Comparison of ENCODE assay signal across 32 mouse cellular contexts in genomic region chr7:24892125-24892583, GRCm38 (mm10). TPM values are rescaled to one million over a fixed set of nuclear protein-coding genes. Genes with fewer than 3 reads are reported as not detected.
DNase-seq lines count a peak whose midpoint lies in the region; ATAC-seq and TF ChIP-seq lines count a peak whose summit lies in the region.
"Had no signal": no experiment of that assay in that cellular context is flagged by ENCODE, and none has a peak within 500 bp of the region (broad histone marks: within the 10 kb centered on the region; RNA-seq: fewer than 3 reads in every experiment).

No protein-coding gene starts in this region.

- TF ChIP-seq POLR2A in spleen, adult 2 months (IDR thresholded peaks at IDR 0.05; ENCODE audit: low read depth, low read length) = no peak
- TF ChIP-seq POLR2A in cerebellum, adult 2 months (IDR thresholded peaks at IDR 0.05; ENCODE audit: borderline replicate concordance, insufficient read depth, low read length) = no peak

- no peaks in the 10 kb centered on the region for H3K9me3 ChIP-seq in midbrain, postnatal 0 days (ENCODE audit: low read length)
- H3K9me3 ChIP-seq in hindbrain, postnatal 0 days (ENCODE audit: low read length) = no peaks in the 10 kb centered on the region
- H3K9me3 ChIP-seq: forebrain, embryonic 13.5 days; heart, embryonic 13.5 days; limb, embryonic 13.5 days; midbrain, embryonic 13.5 days had no signal

- H3K27ac ChIP-seq in spleen, adult 2 months (ENCODE audit: insufficient read depth, low read length) = peak overlapping the region; percentile 93
- no peak overlapping the region for H3K27ac ChIP-seq in midbrain, postnatal 0 days (ENCODE audit: low read depth, low read length)
- H3K27ac ChIP-seq in hindbrain, postnatal 0 days = no peak overlapping the region
- no peak overlapping the region for H3K27ac ChIP-seq in cerebellum, adult 2 months (ENCODE audit: insufficient read depth, low read length)
- H3K27ac ChIP-seq: forebrain, embryonic 13.5 days; heart, embryonic 13.5 days; hindbrain, embryonic 14.5 days; limb, embryonic 13.5 days; midbrain, embryonic 13.5 days had no signal

- peak overlapping the region; percentile 32; the same call in 1 of the 2 replicates for H3K4me3 ChIP-seq in spleen, adult 2 months (ENCODE audit: extremely low read depth, insufficient read depth, insufficient read length)
- H3K4me3 ChIP-seq in midbrain, postnatal 0 days (ENCODE audit: low read depth, low read length) = no peak overlapping the region
- no peak overlapping the region for H3K4me3 ChIP-seq in hindbrain, postnatal 0 days (ENCODE audit: low read length)
- H3K4me3 ChIP-seq in cerebellum, adult 2 months (replicated peaks; ENCODE audit: insufficient read depth, low read depth, low read length) = no peak overlapping the region
- H3K4me3 ChIP-seq: forebrain, embryonic 13.5 days; heart, embryonic 13.5 days; limb, embryonic 13.5 days; midbrain, embryonic 13.5 days; myocyte had no signal

- no peaks in the 10 kb centered on the region for H3K27me3 ChIP-seq in spleen, adult 2 months (ENCODE audit: control insufficient read depth, insufficient read depth, low read length)
- H3K27me3 ChIP-seq in midbrain, postnatal 0 days (ENCODE audit: insufficient read depth, low read length) = no peaks in the 10 kb centered on the region
- H3K27me3 ChIP-seq in hindbrain, postnatal 0 days (ENCODE audit: insufficient read depth, low read length) = no peaks in the 10 kb centered on the region
- no peaks in the 10 kb centered on the region for H3K27me3 ChIP-seq in cerebellum, adult 2 months (ENCODE audit: control insufficient read depth, insufficient read depth, low read length)
- H3K27me3 ChIP-seq: forebrain, embryonic 13.5 days; heart, embryonic 13.5 days; limb, embryonic 13.5 days; midbrain, embryonic 13.5 days had no signal

- peak; percentile 1 for DNase-seq in cerebellum, adult 11-12 months
- no peak for DNase-seq in cerebellum, adult 11 months
- DNase-seq in spleen, adult 2 months (ENCODE audit: low read depth in 1 of 2, low spot score in 2 of 2) = no peak
- DNase-seq in spleen, postnatal 14 days (ENCODE audit: low spot score in 2 of 2) = no peak
- DNase-seq in midbrain, postnatal 0 days (ENCODE audit: low spot score) = no peak
- no peak for DNase-seq in hindbrain, postnatal 0 days (ENCODE audit: low spot score)
- no peak for DNase-seq in cerebellum, adult 2 months
- DNase-seq: adrenal gland, postnatal 14 days; cerebellum, adult 18-20 months; heart, adult 18-20 months; heart, postnatal 36 days; lung, embryonic 14.5 days had no signal

- ATAC-seq in activated CD4-positive, CD25-positive, alpha-beta regulatory T cell, adult 4 months = peak; percentile 43
- no peak for ATAC-seq in midbrain, postnatal 0 days (ENCODE audit: low FRiP score)
- ATAC-seq in hindbrain, postnatal 0 days = no peak
- ATAC-seq: forebrain, embryonic 13.5 days; intestine, postnatal 0 days; midbrain, embryonic 13.5 days had no signal

- WGBS in spleen, adult 2 months = 30% methylated on average over 2 of the region's 2 CpGs
- 70% methylated on average over 2 of the region's 2 CpGs for WGBS in midbrain, postnatal 0 days
- 72% methylated on average over 2 of the region's 2 CpGs for WGBS in hindbrain, postnatal 0 days
- 72% methylated on average over 2 of the region's 2 CpGs for WGBS in cerebellum, adult 2 months

- H3K4me1 ChIP-seq in spleen, adult 2 months (ENCODE audit: control insufficient read depth, insufficient read depth, insufficient read length) = peaks cover 15% of the 10 kb centered on the region; the same call in 1 of the 2 replicates
- no peaks in the 10 kb centered on the region for H3K4me1 ChIP-seq in midbrain, postnatal 0 days (ENCODE audit: insufficient read depth, low read length)
- H3K4me1 ChIP-seq in hindbrain, postnatal 0 days (ENCODE audit: insufficient read depth, low read length) = no peaks in the 10 kb centered on the region
- no peaks in the 10 kb centered on the region for H3K4me1 ChIP-seq in cerebellum, adult 2 months (ENCODE audit: control insufficient read depth, insufficient read depth, low read length)

- H3K9ac ChIP-seq in midbrain, postnatal 0 days (replicated peaks; ENCODE audit: low read length, poor library complexity, severe bottlenecking) = no peak overlapping the region
- no peak overlapping the region for H3K9ac ChIP-seq in hindbrain, postnatal 0 days (replicated peaks; ENCODE audit: low read length)
- H3K9ac ChIP-seq: forebrain, embryonic 13.5 days; heart, embryonic 13.5 days; hindbrain, embryonic 14.5 days; limb, embryonic 13.5 days; lung, embryonic 14.5 days; midbrain, embryonic 13.5 days had no signal

- H3K36me3 ChIP-seq in spleen, adult 2 months (ENCODE audit: control insufficient read depth, insufficient read depth, low read length) = peaks cover 17% of the 10 kb centered on the region
- peaks cover 31% of the 10 kb centered on the region for H3K36me3 ChIP-seq in midbrain, postnatal 0 days (ENCODE audit: insufficient read depth, low read length)
- H3K36me3 ChIP-seq in hindbrain, postnatal 0 days (ENCODE audit: insufficient read depth, low read length) = peaks cover 23% of the 10 kb centered on the region

- no peak for TF ChIP-seq CTCF in spleen, adult 2 months (IDR thresholded peaks at IDR 0.05; ENCODE audit: extremely low read depth, insufficient read depth, insufficient read length, insufficient replicate concordance)
- TF ChIP-seq CTCF in midbrain, postnatal 0 days (IDR thresholded peaks at IDR 0.05) = no peak
- TF ChIP-seq CTCF in hindbrain, postnatal 0 days (IDR thresholded peaks at IDR 0.05; ENCODE audit: low read depth) = no peak
- TF ChIP-seq CTCF in cerebellum, adult 2 months (IDR thresholded peaks at IDR 0.05; ENCODE audit: borderline replicate concordance, insufficient read depth, low read depth, low read length) = no peak

- no peak overlapping the region for H3K4me2 ChIP-seq in midbrain, postnatal 0 days (ENCODE audit: low read depth, low read length, poor library complexity, severe bottlenecking)
- H3K4me2 ChIP-seq in hindbrain, postnatal 0 days (ENCODE audit: low read depth, low read length) = no peak overlapping the region
- H3K4me2 ChIP-seq: forebrain, embryonic 13.5 days; heart, embryonic 13.5 days; hindbrain, embryonic 14.5 days; limb, embryonic 13.5 days; lung, embryonic 14.5 days; midbrain, embryonic 13.5 days had no signal

RNA-seq across cellular contexts. Expression of gene Cd79a, which starts 5.0 kb away (rescaled TPM):
- polyA plus RNA-seq in spleen, adult 2 months (2012; rRNA removed) = 959 and 1,255 TPM in 2 replicates
- 10 to 100 TPM in 1 of 2 experiments, 1 to 10 TPM in 1; 1.7 to 22.3 TPM for polyA plus RNA-seq in activated CD4-positive, CD25-positive, alpha-beta regulatory T cell, adult 4 months (2017; shearing (Covaris generic))
- 0.27 and 0.42 TPM in 2 replicates for total RNA-seq in midbrain, postnatal 0 days (2014; rRNA removed)
- 0.82 and 0.85 TPM in 2 replicates for polyA plus RNA-seq in midbrain, postnatal 0 days (2015; fragmentation: Nextera tagmentation; extraction: Ambion mirVana)
- total RNA-seq in hindbrain, postnatal 0 days (2014; rRNA removed) = 0.10 and 0.11 TPM in 2 replicates
- polyA plus RNA-seq in hindbrain, postnatal 0 days (2015; fragmentation: Nextera tagmentation; extraction: Ambion mirVana) = 0.63 and 0.93 TPM in 2 replicates
- polyA plus RNA-seq in cerebellum, adult 2 months (2012; rRNA removed) = 0.85 and 1.1 TPM in 2 replicates
- total RNA-seq: common myeloid progenitor, adult 5-6 weeks had no signal

RNA-seq across cellular contexts. Expression of gene Rps19, which starts 8.0 kb away (rescaled TPM):
- polyA plus RNA-seq in spleen, adult 2 months (2012; rRNA removed) = 627 and 638 TPM in 2 replicates
- polyA plus RNA-seq in activated CD4-positive, CD25-positive, alpha-beta regulatory T cell, adult 4 months (2017; shearing (Covaris generic)) = over 10,000 TPM; 11,194 to 11,919 TPM
- 364 and 448 TPM in 2 replicates for total RNA-seq in midbrain, postnatal 0 days (2014; rRNA removed)
- polyA plus RNA-seq in midbrain, postnatal 0 days (2015; fragmentation: Nextera tagmentation; extraction: Ambion mirVana) = 1,202 and 1,286 TPM in 2 replicates
- 483 and 611 TPM in 2 replicates for total RNA-seq in hindbrain, postnatal 0 days (2014; rRNA removed)
- 1,228 and 1,333 TPM in 2 replicates for polyA plus RNA-seq in hindbrain, postnatal 0 days (2015; fragmentation: Nextera tagmentation; extraction: Ambion mirVana)
- polyA plus RNA-seq in cerebellum, adult 2 months (2012; rRNA removed) = 282 and 314 TPM in 2 replicates

RNA-seq across cellular contexts. Expression of gene Arhgef1, which starts 10.6 kb away (rescaled TPM):
- polyA plus RNA-seq in spleen, adult 2 months (2012; rRNA removed) = 915 and 1,063 TPM in 2 replicates
- polyA plus RNA-seq in activated CD4-positive, CD25-positive, alpha-beta regulatory T cell, adult 4 months (2017; shearing (Covaris generic)) = 100 to 1,000 TPM; 164 to 173 TPM
- total RNA-seq in midbrain, postnatal 0 days (2014; rRNA removed) = 19.1 and 27.5 TPM in 2 replicates
- 29.0 and 33.0 TPM in 2 replicates for polyA plus RNA-seq in midbrain, postnatal 0 days (2015; fragmentation: Nextera tagmentation; extraction: Ambion mirVana)
- 16.9 and 33.6 TPM in 2 replicates for total RNA-seq in hindbrain, postnatal 0 days (2014; rRNA removed)
- 33.9 and 39.0 TPM in 2 replicates for polyA plus RNA-seq in hindbrain, postnatal 0 days (2015; fragmentation: Nextera tagmentation; extraction: Ambion mirVana)
- 162 and 173 TPM in 2 replicates for polyA plus RNA-seq in cerebellum, adult 2 months (2012; rRNA removed)

RNA-seq across cellular contexts. Expression of gene Dmrtc2, which starts 22.3 kb away (rescaled TPM):
- polyA plus RNA-seq in spleen, adult 2 months (2012; rRNA removed) = not detected in 2 replicates
- polyA plus RNA-seq in activated CD4-positive, CD25-positive, alpha-beta regulatory T cell, adult 4 months (2017; shearing (Covaris generic)) = not detected
- total RNA-seq in midbrain, postnatal 0 days (2014; rRNA removed) = 0.11 TPM in 1 of 2 replicates, not detected in the other
- polyA plus RNA-seq in midbrain, postnatal 0 days (2015; fragmentation: Nextera tagmentation; extraction: Ambion mirVana) = 0.31 and 0.70 TPM in 2 replicates
- total RNA-seq in hindbrain, postnatal 0 days (2014; rRNA removed) = 1.7 TPM in 1 of 2 replicates, not detected in the other
- polyA plus RNA-seq in hindbrain, postnatal 0 days (2015; fragmentation: Nextera tagmentation; extraction: Ambion mirVana) = 0.10 and 0.18 TPM in 2 replicates
- not detected in 2 replicates for polyA plus RNA-seq in cerebellum, adult 2 months (2012; rRNA removed)
- total RNA-seq: adrenal gland, postnatal 14 days; common myeloid progenitor, adult 5-6 weeks; gastrocnemius, adult 8-10 months; heart, adult 18-20 months; heart, postnatal 36 days; layer of hippocampus, postnatal 25 days; left cerebral cortex, postnatal 14 days; megakaryocyte, adult 5-6 weeks had no signal
- polyA plus RNA-seq: embryonic facial prominence, embryonic 11.5 days; frontal cortex, adult 2 months; intestine, postnatal 0 days; kidney, embryonic 16.5 days; limb, embryonic 13.5 days; lung, embryonic 14.5 days; midbrain, embryonic 13.5 days; myocyte; neural tube, embryonic 14.5 days; small intestine, adult 2 months; stomach, embryonic 14.5 days had no signal

RNA-seq across cellular contexts. Expression of gene Lypd4, which starts 22.4 kb away (rescaled TPM):
- not detected in 2 replicates for polyA plus RNA-seq in spleen, adult 2 months (2012; rRNA removed)
- not detected for polyA plus RNA-seq in activated CD4-positive, CD25-positive, alpha-beta regulatory T cell, adult 4 months (2017; shearing (Covaris generic))
- 0.19 TPM in 1 of 2 replicates, not detected in the other for total RNA-seq in midbrain, postnatal 0 days (2014; rRNA removed)
- 0.16 and 0.28 TPM in 2 replicates for polyA plus RNA-seq in midbrain, postnatal 0 days (2015; fragmentation: Nextera tagmentation; extraction: Ambion mirVana)
- not detected in 2 replicates for total RNA-seq in hindbrain, postnatal 0 days (2014; rRNA removed)
- not detected in 2 replicates for polyA plus RNA-seq in hindbrain, postnatal 0 days (2015; fragmentation: Nextera tagmentation; extraction: Ambion mirVana)
- polyA plus RNA-seq in cerebellum, adult 2 months (2012; rRNA removed) = not detected in 2 replicates
- total RNA-seq: adrenal gland, postnatal 14 days; common myeloid progenitor, adult 5-6 weeks; gastrocnemius, adult 8-10 months; heart, adult 18-20 months; heart, postnatal 36 days; layer of hippocampus, postnatal 25 days; left cerebral cortex, postnatal 14 days; megakaryocyte, adult 5-6 weeks had no signal
- polyA plus RNA-seq: embryonic facial prominence, embryonic 11.5 days; forebrain, embryonic 13.5 days; frontal cortex, adult 2 months; heart, embryonic 13.5 days; hindbrain, embryonic 14.5 days; intestine, postnatal 0 days; kidney, embryonic 16.5 days; limb, embryonic 13.5 days; lung, embryonic 14.5 days; midbrain, embryonic 13.5 days; myocyte; neural tube, embryonic 14.5 days; small intestine, adult 2 months; stomach, embryonic 14.5 days; thymus, postnatal 0 days had no signal

Comparison
In these comparisons a context has a peak if more than half of its experiments do, and no peak if none do; other contexts are left out.
1. RNA of gene Cd79a, which starts 5.0 kb away (polyA plus RNA-seq): 959 to 1,255 TPM in spleen, adult 2 months; 1.7 to 22.3 TPM in activated CD4-positive, CD25-positive, alpha-beta regulatory T cell, adult 4 months, 0.63 to 0.93 TPM in hindbrain, postnatal 0 days, 0.82 to 0.85 TPM in midbrain, postnatal 0 days and 0.85 to 1.1 TPM in cerebellum, adult 2 months; every median in the first group is over 10 times any median in the second.